Mouse (Mus musculus) lung, postnatal 25 days (tissue): ENCODE data around the gene Arhgap27.
"Not testable (repeated sequence)": the region's sequence is repeated elsewhere in the genome, so short reads cannot be mapped to it uniquely, and the experiment has no call there.

Experiments
- DNase-seq: peaks from one replicate; pipeline ENCODE4 v3.0.0; 2022; ENCODE audit warnings: low spot score

Gene Arhgap27

DNA sequence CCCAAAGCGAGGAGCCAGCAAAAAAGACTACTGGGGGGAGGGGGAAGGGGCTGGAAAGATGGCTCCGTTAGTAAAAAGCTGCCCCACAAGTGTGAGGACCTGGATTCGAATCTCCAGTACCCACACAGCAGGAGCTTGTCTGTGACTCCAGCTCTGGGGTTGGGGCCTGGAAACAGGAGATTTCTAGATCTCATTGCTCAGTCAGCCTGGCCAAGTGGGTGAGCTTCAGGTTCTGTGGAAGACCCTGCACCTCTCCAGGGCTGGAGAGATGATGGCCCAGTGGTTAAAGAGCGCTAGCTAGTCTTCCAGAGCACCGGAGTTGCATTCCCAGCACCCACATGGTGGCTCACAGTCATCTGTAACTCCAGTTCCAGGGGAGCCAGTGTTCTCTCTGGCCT, 70.6 kb downstream of the Arhgap27 start:
- DNase-seq: no peak

DNA sequence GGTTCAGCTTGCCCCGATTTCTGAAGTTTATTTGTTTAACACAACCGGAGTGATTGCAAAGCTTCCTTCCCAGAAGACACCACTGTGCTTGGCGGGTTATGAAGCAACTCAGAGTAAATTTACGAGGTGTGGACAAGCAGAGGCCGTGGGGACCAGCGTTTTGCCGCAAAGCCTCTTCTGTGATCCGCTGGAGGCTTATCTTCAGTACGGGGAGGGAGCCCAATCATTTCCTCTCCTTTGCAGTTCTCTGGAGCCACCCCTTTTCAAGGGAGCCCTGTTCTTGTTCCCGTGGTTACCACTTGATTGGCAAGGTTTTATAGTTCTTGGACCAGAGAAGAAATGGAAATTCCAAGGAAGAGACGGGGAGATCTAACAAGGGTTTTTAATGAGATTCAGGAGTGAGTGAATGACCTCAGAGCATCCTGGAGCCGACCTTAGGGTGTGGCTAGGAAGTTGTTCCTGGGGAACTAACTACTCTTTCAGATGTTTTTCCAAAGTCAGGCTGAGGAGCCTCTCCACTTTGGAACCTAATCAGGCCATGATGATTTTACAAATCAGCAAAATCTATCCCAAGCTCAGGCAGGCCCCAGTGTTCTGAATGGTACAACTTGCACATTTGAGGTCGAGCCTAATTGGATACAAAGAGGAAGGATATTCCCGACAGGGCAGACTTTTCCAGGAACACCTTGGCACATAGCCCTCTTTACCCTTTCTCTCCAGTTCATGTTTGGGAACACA, 71.2 kb downstream of the Arhgap27 start:
- peak; percentile 59 for DNase-seq

DNA sequence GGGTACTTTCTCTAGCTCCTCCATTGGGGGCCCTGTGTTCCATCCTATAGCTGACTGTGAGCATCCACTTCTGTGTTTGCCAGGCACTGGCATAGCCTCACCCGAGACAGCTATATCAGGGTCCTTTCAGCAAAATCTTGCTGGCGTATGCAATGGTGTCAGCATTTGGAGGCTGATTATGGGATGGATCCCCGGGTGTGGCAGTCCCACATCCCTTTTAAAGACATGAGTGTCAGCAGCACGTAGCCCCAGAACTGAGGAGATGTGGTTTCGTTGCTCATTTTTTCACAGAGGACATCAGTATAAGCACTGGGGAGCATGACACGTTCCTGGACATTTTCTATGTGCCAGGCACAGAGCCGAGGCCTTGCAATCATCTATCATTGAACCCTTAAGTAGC, 72.7 kb downstream of the Arhgap27 start:
- DNase-seq: not testable (repeated sequence)

DNA sequence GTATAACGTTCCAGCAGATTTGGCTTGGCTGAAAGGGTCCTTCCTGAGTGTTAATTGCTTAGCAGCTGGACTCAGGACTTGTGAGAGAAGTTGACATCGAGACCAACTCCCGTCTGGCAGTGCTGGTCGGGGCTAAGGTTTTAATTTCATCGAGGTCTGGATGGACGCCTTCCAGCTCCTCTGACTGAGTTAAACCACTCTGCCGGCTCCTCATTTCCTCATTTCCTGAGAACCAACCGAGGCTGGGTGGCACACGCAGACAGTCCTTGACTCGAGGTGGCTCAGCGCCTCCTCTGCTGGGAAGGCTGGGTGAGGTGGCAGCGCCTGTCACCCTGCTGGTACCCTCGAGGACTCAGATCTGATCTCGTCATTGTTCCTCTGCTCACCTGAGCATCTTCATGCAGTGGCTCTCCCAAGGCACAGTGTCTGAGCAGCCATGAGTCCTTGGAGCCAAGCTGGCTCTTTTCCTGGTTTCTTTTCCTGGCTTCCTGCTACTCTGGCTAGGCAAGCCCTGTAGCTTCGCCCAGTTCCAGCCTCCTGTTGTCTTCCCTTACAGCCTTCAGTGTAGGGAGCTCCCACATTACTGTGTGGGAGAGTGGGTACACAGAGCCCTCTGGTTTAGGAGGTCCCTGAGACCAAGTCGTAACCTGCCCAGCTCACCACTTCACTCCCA, 75.1 kb downstream of the Arhgap27 start:
- DNase-seq: no peak

DNA sequence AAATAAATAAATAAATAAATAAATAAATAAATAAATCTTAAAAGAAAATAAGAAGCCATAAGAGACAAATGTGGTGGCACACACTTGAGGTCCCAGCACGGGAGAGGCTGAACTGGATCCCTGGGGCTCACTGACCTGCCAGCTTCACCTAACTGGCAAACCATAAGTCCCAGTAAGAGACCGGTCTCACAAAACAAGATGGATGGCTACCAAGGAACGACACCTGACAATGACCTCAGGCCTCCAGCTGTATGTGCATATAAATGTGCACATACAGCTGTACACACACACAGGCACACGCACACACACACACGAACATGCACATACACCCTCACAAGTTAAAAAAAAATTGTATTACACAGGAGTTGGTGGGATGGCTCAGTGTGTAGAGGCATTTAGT, 76.6 kb downstream of the Arhgap27 start:
- no peak for DNase-seq

DNA sequence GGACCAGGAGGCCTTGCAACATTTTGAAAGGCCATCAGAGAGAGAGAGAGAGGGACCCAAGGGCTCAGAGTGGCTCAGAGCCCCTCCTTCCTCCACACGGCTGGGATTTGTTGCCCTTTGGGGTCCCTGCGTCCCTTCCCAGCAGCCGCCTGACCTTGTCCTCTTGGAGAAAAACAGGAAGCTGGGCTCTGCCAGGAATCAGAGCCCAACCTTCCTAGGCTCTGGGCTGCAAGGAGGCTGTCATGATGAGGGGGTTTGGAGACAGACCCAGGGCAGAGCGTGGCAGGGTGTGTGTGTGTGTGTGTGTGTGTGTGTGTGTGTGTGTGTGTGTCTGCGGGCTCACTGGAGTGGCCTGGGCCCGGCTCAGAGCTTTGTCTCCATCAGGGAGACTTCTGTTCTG, 77.5 kb downstream of the Arhgap27 start:
- DNase-seq: peak; percentile 67

DNA sequence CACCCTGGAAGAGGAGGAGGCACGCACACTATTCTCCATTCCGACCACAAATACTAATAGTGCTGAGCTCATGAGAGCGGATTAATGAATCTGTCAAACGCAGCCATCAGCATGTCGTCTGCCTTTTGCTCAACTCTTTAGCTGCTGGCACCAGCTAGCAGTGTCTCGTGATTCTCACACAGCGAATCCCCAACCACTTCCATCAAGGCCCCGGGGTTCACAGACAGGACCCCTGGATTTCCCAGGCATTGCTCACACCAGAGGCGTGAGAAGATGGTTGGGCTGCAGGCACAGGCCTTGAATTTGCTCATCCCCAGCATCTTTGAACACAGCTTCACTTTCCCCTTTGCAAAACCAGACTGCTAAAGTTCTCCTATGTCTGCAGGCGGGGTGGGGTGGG, 78.2 kb downstream of the Arhgap27 start:
- no peak for DNase-seq

DNA sequence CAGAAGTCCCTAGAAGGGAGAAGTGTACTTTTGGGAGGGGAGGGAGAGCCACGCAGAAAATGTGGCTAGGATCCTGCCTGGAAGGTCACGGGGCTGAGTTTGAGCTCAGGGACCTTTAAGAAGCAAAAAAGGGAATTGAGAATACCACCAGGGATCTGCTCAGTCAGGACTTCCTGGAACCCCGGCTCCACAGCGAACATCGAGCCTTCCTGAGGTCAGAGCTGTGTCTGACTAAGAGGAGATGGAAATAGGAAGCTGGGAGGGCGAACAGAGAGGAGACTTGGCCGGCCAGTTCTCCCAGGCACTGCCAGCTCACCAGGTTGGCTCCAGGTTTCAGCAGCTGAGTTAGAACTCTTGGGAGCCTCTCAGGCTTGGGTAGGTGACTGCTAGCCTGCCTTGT, 81.7 kb downstream of the Arhgap27 start:
- no peak for DNase-seq
